Mouse (Mus musculus): ENCODE results near the gene Capn9. TPM values are rescaled to one million over a fixed set of nuclear protein-coding genes. Genes with fewer than 3 reads are reported as not detected.

The Capn9 gene
- not detected in 4 replicates for total RNA-seq (2023; ENCODE audit: inconsistent age)

GRCm38 (mm10) chr8:124575811-124576210 is at the start of gene Capn9:
Capn9 (plus strand) TSS chr8:124576111.

GRCm38 (mm10) chr8:124569593-124569992 is 6.3 kb upstream of the Capn9 start, which contains the start of gene Agt:
Agt (minus strand) TSS chr8:124569706.

DNA sequence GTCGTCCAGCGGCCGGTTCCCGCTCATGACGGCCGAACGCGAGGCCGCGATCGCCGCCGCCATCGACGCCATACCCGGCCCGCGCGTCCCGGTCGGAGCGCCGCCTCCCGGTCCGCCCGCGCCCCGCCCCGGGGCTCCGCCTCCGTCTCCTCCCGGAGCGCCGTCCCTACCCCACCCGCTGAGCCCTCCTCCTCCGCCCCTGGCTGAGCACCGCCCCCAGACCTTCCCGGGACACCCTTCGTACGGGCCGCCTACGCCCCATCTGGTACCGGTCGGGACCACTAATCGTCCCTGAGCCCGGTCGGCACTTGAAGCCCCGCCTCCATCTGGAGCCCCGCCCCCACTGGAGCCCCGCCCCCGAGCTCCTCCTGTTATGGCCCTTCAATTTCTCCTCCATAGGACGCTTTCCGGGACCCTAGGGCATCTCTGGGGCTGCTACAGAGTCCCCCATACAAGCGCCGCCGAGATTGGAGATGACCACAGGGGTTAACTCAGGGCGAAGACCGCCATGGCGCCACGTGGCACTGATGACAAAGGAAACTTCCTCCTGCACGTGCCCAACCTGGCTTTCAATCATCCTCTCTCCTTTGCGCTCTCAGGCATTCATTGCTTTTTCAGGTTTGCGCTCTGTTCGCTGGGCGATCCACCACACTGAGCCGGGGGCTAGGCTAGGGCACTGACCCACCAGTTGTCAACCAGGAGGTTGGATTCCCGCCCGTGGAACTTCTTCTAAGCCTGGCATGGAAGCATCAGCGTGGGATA is 87.4 kb downstream of the Capn9 start, which contains the start of gene 2310022B05Rik:
TSS of gene 2310022B05Rik (minus strand) at position 258 of the 762 bp plus-strand sequence.

Other genes with a start within 250 kb of the Capn9 start
- not detected in 4 replicates for gene Pgbd5, start 136.5 kb upstream of the Capn9 start, total RNA-seq (2023; ENCODE audit: inconsistent age)
- gene Cog2, start 55.3 kb upstream of the Capn9 start, total RNA-seq (2023; ENCODE audit: inconsistent age), result 39.7 to 51.0 TPM (median 44.1 TPM) in 4 replicates
- gene Agt, start 6.4 kb upstream of the Capn9 start, total RNA-seq (2023; ENCODE audit: inconsistent age), result not detected in 4 replicates
- gene 2310022B05Rik, start 87.3 kb downstream of the Capn9 start, total RNA-seq (2023; ENCODE audit: inconsistent age), result 7.5 to 8.9 TPM (median 7.7 TPM) in 4 replicates
- 75.2 to 95.7 TPM (median 85.1 TPM) in 4 replicates for gene Ttc13, start 145.9 kb downstream of the Capn9 start, total RNA-seq (2023; ENCODE audit: inconsistent age)
- 16.4 to 23.9 TPM (median 21.8 TPM) in 4 replicates for gene Arv1, start 146.0 kb downstream of the Capn9 start, total RNA-seq (2023; ENCODE audit: inconsistent age)
- 0.39 to 0.67 TPM (median 0.51 TPM) in 3 of 4 replicates, not detected in the other for gene Fam89a, start 175.7 kb downstream of the Capn9 start, total RNA-seq (2023; ENCODE audit: inconsistent age)
- not detected in 4 replicates for gene Trim67, start 217.0 kb downstream of the Capn9 start, total RNA-seq (2023; ENCODE audit: inconsistent age)

All from B cell, adult (primary cell).